Mouse (Mus musculus): Measurements from ENCODE around the gene C8b.

Gene C8b

DNA sequence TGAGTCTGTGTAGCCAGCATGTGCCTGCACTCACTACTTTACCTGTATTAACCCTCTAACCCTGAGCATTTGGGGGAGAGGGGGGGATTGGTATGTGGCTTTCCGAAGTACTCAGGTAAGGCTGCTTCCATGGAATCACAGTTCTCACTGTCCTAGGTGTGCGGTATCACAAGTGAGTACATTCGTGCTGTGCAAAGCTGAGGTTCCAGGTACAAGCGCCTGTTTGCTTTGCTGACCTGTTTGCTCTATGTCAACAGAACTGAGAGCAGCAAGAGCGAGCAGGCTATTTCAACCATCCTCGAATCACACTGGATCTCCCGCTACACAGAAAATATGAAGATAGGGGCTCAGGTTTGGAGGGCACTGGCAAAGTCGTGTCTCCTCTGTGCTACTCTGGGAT, at the start of gene C8b:
TSS of gene C8b (plus strand) at position 253 of the 400 bp plus-strand sequence.
- DNase-seq = no peak

DNA sequence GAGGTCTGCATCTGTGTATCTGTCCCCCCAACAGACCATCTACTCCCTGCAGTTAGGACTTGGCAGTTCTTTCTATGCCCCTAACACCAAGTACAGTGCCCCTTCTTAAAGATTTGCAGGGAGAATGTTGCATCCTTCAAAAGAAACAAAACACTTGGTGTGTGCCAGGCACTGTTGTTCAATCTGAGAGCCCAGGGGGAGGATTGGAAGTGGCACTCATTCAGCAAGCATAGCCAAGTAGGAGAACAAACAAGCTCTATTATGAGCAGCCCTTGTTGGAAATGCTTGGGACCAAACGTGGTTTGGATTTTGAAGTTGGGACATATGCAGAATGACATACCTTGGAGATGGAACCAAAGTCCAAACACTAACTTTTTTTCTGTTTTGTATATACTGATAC, 49.6 kb upstream of the C8b start:
- DNase-seq = no peak

DNA sequence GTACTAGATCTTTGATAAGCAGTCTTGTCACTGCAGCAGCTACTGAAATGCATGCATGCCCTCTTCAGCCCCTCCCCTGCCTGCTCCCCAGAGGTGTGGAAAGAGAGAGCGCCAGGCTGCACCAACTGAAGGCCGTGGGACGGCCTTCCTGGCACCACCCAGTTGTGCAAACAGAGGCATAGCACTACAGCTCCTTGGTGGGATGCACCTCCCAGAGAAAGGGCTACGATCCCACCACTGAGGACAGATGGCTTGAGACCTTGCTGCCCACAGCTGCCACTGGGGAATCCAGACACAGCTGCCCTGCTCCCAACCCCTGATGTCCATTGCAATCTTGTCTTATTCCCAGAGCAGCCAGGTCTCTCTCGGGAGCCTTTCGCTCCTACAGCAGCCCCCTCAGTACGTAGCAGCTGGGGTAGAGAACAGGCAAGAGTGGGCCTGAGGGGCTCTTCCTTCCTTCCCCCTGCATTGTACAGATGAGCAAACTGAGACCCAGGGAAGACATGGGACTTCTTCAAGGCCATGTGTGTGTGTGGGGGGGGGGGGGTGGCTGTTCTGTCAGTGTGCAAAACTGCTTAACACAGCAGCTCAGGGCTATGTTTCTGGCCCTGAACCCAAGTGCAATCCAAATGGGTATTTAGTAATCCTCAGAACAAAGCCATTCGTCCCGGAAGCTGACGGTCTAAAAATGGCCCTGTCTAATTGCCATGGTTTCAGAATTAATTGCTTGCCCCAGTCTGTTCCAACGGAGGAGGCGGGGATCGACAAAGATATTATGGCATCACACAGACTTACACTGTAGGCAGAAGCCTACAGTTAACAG, 46.9 kb upstream of the C8b start:
- no peak for DNase-seq

DNA sequence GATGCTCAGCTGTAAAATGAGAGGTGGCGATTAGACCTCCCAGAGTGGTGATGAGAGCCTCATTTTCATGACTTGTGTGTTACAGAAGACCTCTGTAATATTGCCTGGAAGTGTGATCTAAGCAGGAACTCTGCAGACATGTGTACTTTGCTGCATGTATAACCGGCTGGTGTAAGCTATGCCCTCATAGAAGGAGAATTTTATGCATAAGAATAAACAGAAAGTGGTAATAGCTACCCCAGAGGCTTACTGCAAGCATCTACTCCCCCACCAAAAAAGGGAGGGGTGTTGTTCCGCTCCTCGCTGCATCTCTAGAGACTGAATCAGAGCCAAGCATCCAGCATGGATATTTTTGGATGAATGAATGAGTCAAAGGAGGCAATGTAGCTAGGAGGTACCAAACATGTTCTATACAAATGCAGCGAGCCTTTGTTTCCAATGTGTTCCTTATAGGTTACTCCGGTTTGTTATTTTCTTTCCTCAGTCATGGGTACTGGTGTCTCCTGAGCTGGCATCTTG, 42.5 kb upstream of the C8b start:
- no peak for DNase-seq

DNA sequence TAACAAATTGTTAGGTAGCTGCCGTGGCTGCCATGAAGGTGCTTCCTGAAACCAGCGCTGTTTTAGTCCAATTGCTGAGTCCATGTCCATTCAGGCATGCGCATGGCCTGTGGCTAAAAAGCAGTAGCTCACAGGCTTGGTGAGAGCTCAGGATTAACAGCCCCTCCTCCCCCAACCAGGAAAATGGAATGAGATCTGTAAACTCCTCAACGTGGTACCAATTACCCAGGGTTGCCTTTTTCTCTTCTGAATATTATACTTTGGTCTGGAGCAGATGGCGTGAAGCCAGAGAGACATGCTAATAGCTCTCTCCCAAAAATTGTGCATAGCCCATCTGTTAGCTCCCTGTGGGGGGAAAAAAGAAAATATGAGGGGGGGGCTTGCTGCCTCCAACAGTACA, 41.9 kb upstream of the C8b start:
- no peak for DNase-seq

GRCm38 (mm10) chr4:104725673-104726072, 40.4 kb upstream of the C8b start:
- DNase-seq = peak in 1 of 2 experiments; percentile 40

DNA sequence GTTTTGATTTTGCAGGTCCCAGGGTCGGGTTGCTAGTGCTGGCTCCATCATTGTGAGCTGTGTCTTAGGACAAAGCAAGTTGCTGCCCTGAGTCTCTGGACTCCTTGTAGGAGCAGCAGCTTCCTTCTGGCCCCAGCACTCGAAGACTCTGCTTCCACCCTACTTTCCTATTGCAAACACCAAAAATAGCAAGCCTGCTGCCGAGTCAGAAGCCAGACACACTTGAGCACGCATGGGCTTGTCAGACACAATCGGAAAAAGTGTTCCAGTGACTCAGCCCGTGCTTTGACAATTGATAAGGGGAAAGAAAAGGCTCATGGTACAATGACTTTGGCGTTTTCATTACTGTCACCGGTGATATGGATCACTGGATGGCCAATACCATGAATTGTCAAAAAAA, 36.9 kb upstream of the C8b start:
- no peak for DNase-seq

GRCm38 (mm10) chr4:104746500-104746899, 19.6 kb upstream of the C8b start:
- no peak for DNase-seq

DNA sequence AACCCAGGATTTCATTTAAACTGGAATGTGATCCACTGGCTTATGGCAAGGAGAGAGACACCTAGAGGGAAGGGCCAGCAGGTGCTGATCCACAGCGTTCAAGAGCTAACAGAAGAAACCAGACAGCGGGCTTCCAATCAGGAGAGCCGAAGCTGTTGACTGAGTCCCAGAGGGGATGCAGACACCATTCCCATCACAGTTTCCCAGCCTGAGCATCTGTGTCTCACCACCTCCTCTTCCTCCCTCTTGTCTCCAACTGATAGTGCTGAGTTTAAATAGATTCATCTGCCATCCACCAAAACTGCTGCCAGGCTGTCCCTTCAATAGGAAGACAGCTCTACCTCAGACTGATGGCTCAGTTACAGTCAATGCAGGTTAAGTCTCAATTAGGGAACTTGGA, 12.0 kb upstream of the C8b start:
- no peak for DNase-seq

DNA sequence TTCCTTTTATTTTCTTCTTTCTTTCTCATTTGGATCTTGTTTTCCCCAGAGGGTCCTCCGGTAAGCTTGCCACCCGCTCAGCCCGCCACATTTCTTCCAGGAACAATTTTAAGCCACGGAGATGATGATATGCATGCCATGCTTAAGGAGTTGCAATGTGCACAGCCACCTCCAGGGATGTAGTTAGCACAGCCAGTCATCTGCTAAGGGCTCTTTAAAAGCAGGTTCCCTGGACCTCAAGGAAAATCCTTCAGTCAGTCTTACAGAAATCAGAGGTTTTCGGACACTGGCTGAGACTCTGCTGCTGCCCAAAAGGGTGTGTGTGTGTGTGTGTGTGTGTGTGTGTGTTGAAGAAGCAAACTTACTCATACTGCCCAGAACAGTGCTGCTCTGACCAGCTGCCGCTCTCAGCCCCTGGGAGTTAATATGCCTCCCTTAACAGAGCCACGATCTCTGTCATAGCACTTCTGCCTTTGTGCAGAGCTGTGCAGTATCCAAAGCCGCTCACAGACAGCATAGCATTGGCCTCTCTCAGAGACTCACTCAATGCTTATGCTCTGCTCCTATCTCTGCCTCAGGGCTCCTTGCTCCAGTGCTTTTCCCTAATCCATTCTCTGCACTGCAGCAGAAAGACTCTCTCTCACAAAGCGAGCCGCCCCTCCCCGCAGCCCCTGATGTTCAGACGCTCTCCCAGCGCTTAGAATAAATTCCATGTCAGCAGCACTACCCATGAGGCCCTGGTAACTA, 5.1 kb upstream of the C8b start:
- no peak for DNase-seq

DNA sequence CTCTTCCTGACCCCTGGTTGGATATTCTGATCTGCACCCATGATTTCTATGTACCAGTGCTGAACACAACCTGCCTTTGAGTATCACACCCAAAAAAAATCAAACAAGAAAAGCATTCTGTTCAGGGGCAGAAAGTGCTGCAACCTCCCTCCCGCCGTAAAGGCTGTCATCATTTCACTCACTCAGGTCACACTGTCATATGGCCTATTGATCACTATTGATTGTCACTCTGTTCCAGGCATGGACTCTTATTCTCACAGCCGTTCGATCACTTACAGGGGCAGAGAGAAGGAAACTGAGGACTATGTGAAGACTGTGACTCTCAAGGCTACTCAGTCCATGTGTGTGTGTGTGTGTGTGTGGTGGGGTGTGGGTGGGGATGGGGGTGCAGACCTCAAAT, 2.1 kb downstream of the C8b start:
- DNase-seq = no peak

DNA sequence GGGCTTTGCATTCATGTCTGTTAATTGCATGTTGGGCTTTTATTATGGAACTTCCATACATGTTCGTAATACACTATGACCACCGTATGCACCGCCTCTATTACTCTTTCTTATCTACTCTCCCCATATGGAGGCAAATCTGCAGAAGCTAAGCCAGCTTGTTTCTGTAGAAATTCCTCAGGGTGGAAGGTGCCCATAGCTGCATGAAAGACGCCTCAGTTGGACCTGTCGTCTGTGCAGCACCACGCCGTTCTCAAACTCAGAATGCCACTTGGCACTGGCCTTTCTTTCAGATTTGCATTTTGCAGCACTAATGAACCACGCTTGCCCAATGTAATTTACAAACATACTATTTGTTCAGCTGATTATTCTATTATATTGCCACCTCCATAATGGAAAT, 3.5 kb downstream of the C8b start:
- no peak for DNase-seq

DNA sequence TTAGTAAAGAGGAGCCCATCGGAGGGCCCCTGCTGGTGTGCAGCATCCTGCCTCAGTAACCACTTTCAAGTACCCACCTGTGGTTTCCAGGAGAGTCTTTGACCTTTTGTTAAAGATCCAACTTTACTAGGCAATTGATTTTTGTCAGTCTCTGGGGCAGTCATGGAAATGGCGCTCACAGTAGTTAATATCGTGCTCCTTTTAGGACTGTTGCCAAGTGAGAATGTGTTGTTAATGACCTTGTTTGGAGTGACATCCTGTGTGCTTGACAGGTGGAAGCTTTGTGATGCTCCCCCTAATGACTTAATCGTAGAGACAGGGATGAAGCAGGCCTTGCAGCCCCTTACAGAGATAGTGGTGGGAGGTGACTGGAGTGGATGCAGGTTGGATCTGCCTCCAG, 4.2 kb downstream of the C8b start:
- no peak for DNase-seq

DNA sequence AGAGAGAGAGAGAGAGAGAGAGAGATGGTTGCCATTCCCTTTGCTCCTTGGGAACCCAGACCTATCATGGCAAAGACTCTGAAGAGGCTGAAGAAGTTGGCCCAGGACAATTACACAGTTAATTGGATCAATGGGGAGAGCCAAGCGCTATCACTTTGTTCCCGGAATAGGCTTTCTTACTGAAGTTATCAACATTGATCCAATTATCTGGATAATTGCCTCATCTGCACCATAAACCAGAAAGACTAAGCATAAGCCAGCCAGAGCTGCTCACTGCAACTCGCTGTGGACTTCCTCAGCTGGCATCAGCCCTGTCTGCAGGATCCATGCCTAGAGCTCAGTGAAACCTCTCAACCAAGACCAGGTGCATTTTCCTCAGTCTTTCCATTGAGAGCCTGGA, 9.5 kb downstream of the C8b start:
- no peak for DNase-seq

DNA sequence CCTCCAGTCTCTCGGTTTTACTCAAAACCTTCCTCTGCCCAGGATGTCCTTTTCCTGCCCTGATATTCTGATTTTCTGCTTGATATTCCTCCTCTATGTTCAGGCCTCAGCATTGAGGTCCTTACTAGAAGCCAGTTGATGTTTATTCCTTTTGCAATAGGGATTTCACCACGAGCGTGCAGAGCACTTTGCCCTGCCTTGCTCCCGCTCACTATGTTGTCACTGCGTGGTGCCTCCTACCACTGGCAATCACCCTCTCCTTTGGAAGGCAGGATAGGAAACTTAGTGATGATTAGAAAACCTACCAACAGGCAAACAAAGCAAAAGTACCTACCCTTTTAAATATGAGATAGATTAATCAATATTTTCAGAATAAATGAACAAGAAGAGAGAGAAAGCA, 13.3 kb downstream of the C8b start:
- DNase-seq = no peak

DNA sequence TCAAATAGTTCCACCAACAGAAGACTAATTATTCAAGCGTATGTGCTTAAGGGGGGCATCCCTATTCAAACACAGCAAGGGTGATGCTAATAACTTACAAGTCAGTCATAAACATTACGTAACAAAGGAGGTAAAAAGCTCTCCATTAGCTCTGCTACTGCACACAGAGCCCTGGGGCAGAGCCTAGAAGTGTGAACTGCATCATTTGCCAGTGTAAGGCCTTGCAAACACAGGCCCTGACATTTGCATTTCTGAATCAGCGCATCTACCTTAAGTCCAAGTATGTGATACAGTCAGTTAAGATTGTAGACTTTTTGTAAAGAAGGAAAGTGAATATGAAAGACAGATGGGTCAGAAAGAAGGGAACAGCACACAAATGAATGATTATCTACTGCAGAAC, 15.3 kb downstream of the C8b start:
- no peak for DNase-seq

DNA sequence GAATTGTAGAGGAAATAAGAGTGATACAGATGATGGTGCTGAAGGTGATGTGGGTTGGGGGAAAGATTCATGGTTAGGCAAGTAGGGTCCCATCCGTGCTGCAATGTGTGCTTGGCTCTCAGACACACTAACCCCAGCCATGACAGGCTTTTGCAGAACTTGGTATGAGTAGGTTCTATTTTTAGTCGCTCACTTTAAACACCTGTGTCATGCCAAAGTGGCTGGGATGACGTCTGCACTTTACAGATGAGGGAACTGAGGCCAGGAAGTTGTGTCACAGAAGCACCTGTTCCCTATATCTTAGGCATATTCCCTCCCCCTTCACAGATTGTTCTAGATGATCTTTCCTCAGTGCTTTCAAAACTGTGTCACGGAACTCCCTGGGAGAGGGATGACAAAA, 16.2 kb downstream of the C8b start:
- DNase-seq = no peak

DNA sequence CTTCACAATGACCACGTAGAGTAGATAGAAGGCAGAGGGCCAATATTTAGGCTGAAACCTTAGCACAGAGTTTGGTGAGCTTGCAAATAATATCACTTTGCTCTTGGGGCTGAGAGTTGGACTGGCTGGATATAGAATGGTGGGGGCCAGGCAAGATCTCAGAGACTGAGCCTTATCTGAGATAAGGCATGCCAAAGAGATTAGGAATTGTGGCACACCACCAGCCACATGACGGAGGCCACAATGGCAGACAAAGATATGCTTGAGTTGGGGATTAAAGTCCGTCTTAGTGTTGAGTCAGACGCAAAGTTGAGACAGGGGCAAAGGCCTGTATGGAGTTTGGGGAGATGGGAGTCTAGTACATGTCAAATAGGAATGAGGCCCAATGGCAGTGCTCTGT, 26.0 kb downstream of the C8b start:
- DNase-seq = no peak

GRCm38 (mm10) chr4:104798951-104799350, 32.8 kb downstream of the C8b start:
- DNase-seq = no peak

DNA sequence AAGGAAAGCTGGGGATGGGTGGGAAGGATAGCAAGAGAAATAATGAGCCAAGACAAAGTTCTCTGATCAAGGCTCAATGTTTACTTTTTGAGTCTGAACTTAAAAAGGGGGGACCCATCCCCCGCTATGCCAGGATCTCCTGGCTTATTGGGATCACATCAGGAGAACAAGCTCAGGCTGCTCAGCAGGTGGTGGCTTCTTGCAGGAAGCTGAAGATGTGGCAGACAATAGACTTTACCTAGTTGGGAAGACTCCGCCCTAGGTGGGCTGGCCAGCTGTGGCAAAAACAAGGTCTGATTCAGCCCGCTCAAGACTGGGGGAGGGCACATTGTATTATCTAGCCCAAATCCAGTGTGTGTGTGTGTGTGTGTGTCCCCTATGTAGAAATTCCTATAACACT, 35.5 kb downstream of the C8b start:
- no peak for DNase-seq

GRCm38 (mm10) chr4:104804100-104804499, 38.0 kb downstream of the C8b start:
- no peak for DNase-seq

GRCm38 (mm10) chr4:104805414-104806257, 39.5 kb downstream of the C8b start:
- DNase-seq = no peak

DNA sequence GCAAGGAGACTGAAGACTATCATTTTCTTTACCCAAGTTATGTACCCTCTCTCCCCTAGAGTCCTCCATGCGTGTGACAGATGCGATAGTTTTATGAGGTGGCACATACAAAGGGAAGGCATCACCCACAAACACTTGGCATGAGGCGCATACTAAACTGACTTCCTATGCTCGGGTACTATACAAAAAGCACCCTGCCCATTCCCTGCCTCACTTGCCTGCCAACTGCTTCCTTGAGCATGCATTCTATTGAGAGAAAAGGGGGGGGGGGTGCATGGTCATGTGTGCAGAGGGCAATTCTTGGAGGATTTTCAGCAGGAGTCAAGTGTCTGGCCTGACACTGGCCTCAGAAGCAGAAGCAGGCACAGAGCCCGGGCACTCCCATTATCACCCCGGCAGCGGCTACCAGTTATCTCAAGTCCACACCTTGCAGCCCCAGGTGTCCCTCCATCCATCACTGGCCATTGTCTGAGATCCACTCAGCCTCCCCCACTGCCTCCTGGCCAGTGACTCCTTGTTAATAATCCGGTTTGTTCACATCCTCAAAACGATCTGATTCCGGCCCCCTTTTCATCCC, 44.7 kb downstream of the C8b start:
- no peak for DNase-seq
